Mouse (Mus musculus): ENCODE measurements around the gene Zfp119b. TPM values are rescaled to one million over a fixed set of nuclear protein-coding genes. Genes with fewer than 3 reads are reported as not detected.
"Not testable (repeated sequence)": the region's sequence is repeated elsewhere in the genome, so short reads cannot be mapped to it uniquely, and the experiment has no call there.

Zfp119b gene
- total RNA-seq, 2 experiments from 2014 or later, result 2.9 to 4.1 TPM

DNA sequence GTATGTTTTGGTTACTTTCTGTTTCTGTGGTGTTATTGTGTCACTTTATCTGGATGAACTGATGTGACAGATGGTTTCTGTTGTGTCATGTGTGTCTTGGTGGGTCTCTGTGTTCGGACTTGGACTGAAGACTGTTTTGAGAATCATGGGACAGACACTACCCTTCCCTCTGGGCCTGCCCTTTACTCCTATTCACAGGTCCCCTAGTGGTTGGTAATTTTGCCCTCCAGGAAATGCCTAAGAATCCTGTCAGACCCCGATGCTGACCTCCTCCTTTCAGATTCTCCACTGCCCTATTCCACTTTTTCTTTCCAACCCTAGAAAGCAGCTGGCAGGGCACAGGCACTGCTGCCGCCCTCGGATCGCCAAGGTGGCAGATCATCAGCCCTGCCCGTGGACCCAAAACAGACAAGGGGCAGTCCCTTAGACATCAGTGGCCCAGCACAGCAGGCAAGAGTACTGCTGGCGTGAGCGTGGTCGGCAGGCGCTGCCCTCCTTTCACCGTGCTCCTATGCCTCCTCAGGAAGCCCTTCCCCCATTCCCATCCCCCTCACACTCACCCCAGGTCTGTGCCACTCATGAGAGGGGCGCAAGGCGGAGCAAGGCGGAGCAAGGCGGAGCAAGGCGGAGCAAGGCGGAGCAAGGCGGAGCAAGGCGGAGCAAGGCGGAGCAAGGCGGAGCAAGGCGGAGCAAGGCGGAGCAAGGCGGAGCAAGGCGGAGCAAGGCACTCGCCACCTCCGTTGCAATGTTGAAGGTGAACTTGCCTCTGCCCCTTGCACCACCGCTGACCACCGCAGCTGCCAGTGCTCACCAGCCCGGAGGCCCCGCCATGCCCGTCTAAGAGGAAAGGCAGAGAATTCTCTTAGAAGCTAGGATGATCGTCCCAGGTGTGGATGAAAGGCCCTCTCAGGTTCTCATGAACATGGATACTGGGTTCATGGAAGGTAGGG is 17.5 kb downstream of the Zfp119b start:
- intact Hi-C loops (cut with DNase I), result no loop called here
- DNase-seq, result peak; percentile 61
- TF ChIP-seq CTCF (IDR thresholded peaks at IDR 0.05), result peak; percentile 4; the same call in 1 of the 2 replicates
- Histone ChIP-seq H3K27ac (peak overlapping the region; percentile 76), H3K4me3 (peak overlapping the region; percentile 83)

DNA sequence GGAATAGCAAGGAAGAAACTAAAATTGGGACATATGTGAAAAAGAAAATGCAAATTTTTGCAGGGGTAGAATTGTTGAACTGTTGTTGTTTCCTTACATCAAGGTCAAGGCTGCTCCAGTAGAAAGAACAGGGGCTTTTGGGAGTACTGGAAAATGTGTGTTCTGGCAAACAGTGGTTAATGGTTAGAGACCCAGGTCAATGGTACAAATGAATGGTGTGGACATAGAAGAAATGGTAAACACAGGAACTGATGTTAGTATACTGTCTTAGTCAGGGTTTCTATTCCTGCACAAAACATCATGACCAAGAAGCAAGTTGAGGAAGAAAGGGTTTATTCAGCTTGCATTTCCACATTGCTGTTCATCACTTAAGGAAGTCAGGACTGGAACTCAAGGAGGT is 42.6 kb downstream of the Zfp119b start:
- intact Hi-C loops (cut with DNase I), result no loop called here
- H3K4me3 ChIP-seq, result no peak overlapping the region
- no peak for DNase-seq
- TF ChIP-seq CTCF (IDR thresholded peaks at IDR 0.05), result no peak
- H3K27ac ChIP-seq, result no peak overlapping the region

- no peak for TF ChIP-seq CTCF (IDR thresholded peaks at IDR 0.05)
- DNase-seq, result no peak
- intact Hi-C loops (cut with DNase I), result no loop called here
- Histone ChIP-seq H3K4me3 (no peak overlapping the region), H3K27ac (no peak overlapping the region)
Measured at GRCm38 (mm10) chr17:55904131-55904530, 45.2 kb downstream of the Zfp119b start.

- no peak overlapping the region for H3K27ac ChIP-seq
- intact Hi-C loops (cut with DNase I), result no loop called here
- no peak for TF ChIP-seq CTCF (IDR thresholded peaks at IDR 0.05)
- no peak overlapping the region for H3K4me3 ChIP-seq
- no peak for DNase-seq
Measured at GRCm38 (mm10) chr17:55903687-55904086, 45.6 kb downstream of the Zfp119b start.

GRCm38 (mm10) chr17:55903087-55903486 is 46.2 kb downstream of the Zfp119b start:
- intact Hi-C loops (cut with DNase I), result no loop called here
- no peak for DNase-seq
- Histone ChIP-seq H3K27ac (no peak overlapping the region), H3K4me3 (no peak overlapping the region)
- TF ChIP-seq CTCF (IDR thresholded peaks at IDR 0.05), result no peak

DNA sequence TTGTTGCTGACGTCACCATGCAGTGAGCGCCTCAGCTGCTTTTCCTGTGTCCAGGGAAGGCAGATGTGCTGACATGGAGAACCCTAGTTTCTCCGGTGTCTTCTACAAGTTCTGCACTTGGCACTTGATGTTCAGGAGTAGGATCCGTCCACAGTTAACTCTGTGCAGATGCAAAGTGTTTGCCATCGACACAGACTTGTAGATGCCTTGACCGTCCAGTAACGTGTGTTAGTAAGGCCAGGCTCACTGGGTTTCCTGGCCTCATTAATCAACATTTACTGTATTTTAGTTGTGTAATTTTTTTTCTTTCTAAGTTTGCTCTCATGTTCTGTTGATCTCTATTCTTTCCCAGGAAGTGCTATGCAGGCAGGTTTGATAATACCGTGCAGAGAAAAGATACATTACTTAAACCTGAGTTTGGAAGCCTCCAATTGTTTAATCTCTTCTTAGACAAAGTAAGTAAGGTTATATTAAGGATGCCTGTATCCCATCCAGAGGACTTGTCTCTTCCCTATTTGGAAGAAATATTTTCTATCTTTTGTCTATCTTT is 56.8 kb downstream of the Zfp119b start:
- intact Hi-C loops (cut with DNase I), result not testable (repeated sequence)
- peak; percentile 21 for DNase-seq
- H3K27ac ChIP-seq, result peak overlapping the region; percentile 91
- peak overlapping the region; percentile 74 for H3K4me3 ChIP-seq

Other genes starting within 250 kb of the Zfp119b start
- 1 to 10 TPM; 1.4 to 2.4 TPM for gene Pot1b, start 236.9 kb downstream of the Zfp119b start, total RNA-seq (2021)
- gene Adgre4, start 199.5 kb downstream of the Zfp119b start, total RNA-seq (2021), result under 1 TPM in 1 of 2 experiments, not detected in 1; 0.17 TPM
- gene Zfp119a, start 70.6 kb downstream of the Zfp119b start, total RNA-seq (2021), result 1 to 10 TPM; 3.8 to 4.9 TPM
- gene Zfp959, start 57.4 kb downstream of the Zfp119b start, total RNA-seq (2021), result 1 to 10 TPM; 2.9 to 3.8 TPM
- gene Ebi3, start 3.1 kb upstream of the Zfp119b start, total RNA-seq (2021), result under 1 TPM; 0.20 to 0.39 TPM
- 10 to 100 TPM in 1 of 2 experiments, 1 to 10 TPM in 1; 8.3 to 10.2 TPM for gene Yju2, start 9.6 kb upstream of the Zfp119b start, total RNA-seq (2021)
- gene Shd, start 21.0 kb upstream of the Zfp119b start, total RNA-seq (2021), result under 1 TPM in 1 of 2 experiments, not detected in 1; 0.47 TPM
- not detected for gene Fsd1, start 37.0 kb upstream of the Zfp119b start, total RNA-seq (2021)
- 1 to 10 TPM; 2.6 to 3.1 TPM for gene Stap2, start 56.1 kb upstream of the Zfp119b start, total RNA-seq (2021)
- gene Mpnd, start 56.2 kb upstream of the Zfp119b start, total RNA-seq (2021), result 10 to 100 TPM; 41.2 to 41.6 TPM
- 1 to 10 TPM; 8.7 to 9.5 TPM for gene Sh3gl1, start 87.1 kb upstream of the Zfp119b start, total RNA-seq (2021)
- gene Chaf1a, start 90.9 kb upstream of the Zfp119b start, total RNA-seq (2021), result under 1 TPM; 0.46 to 0.59 TPM
- 10 to 100 TPM; 55.6 to 64.3 TPM for gene Ubxn6, start 125.5 kb upstream of the Zfp119b start, total RNA-seq (2021)
- 10 to 100 TPM; 23.8 to 26.3 TPM for gene Hdgfl2, start 130.1 kb upstream of the Zfp119b start, total RNA-seq (2021)
- 100 to 1,000 TPM; 255 to 281 TPM for gene Plin4, start 160.3 kb upstream of the Zfp119b start, total RNA-seq (2021)
- gene Plin5, start 168.1 kb upstream of the Zfp119b start, total RNA-seq (2021), result 10 to 100 TPM; 22.9 to 55.7 TPM
- 10 to 100 TPM; 13.2 to 25.5 TPM for gene Lrg1, start 172.5 kb upstream of the Zfp119b start, total RNA-seq (2021)
- gene Sema6b, start 190.8 kb upstream of the Zfp119b start, total RNA-seq (2021), result 1 to 10 TPM; 1.9 to 3.2 TPM
- gene Tnfaip8l1, start 213.0 kb upstream of the Zfp119b start, total RNA-seq (2021), result under 1 TPM; 0.25 to 0.43 TPM
- gene Mydgf, start 234.4 kb upstream of the Zfp119b start, total RNA-seq (2021), result 10 to 100 TPM; 17.0 to 17.7 TPM

Data from gastrocnemius, adult 2 months (tissue).